Mouse (Mus musculus): Measurements from ENCODE around the gene Fam171a1. TPM values are rescaled to one million over a fixed set of nuclear protein-coding genes. Genes with fewer than 3 reads are reported as not detected.

Fam171a1 gene
- polyA plus RNA-seq, 1 experiment from 2014 or later = 27.4 TPM

DNA sequence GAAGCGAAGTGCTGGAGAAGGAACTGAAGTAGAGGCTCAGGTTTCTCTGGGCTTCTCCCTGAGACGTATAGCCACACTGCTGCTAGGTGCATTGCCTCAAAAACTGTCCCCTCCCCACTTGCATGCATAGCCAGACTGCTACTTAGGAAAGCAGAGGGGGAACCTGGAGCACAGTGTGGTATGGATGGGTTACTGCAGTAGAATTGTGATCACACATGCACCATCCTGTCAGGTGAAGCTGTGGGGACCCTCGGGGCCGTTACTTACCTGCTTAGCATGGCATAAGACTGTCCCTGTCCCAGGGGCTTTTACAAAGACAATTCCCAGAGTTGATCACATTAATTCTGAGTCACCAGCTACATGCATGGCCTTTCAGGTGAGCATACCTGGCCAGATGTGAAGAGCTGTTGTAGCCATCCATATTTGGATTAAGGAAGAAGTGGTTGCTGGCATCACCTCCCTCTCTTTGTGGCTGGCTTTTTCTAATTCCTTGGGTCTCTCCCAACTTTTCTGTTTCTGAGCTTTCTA is 14.4 kb downstream of the Fam171a1 start:
- Histone ChIP-seq H3K27me3 (ENCODE audit: control insufficient read depth, insufficient read depth, low read length) (no peaks in the 10 kb centered on the region), H3K4me2 (no peak overlapping the region), H3K4me3 (ENCODE audit: low read depth, low read length) (no peak overlapping the region), H3K27ac (ENCODE audit: low read depth, low read length) (no peak overlapping the region), H3K36me3 (ENCODE audit: control insufficient read depth, insufficient read depth, low read length) (no peaks in the 10 kb centered on the region), H3K4me1 (ENCODE audit: control insufficient read depth, insufficient read depth, low read length) (peaks cover 10% of the 10 kb centered on the region; the same call in 1 of the 2 replicates), H3K9me3 (replicated peaks; ENCODE audit: control insufficient read depth, low read length) (no peaks in the 10 kb centered on the region), H3K9ac (ENCODE audit: low read depth, low read length) (no peak overlapping the region)
- WGBS (ENCODE audit: insufficient replicate concordance) = 64% methylated on average over 4 of the region's 4 CpGs
- ATAC-seq (replicated peaks; ENCODE audit: insufficient number of reproducible peaks, low FRiP score, low TSS enrichment) = no peak

- ATAC-seq (replicated peaks; ENCODE audit: insufficient number of reproducible peaks, low FRiP score, low TSS enrichment) = peak; percentile 46; the same call in 1 of the 2 replicates
- Histone ChIP-seq H3K27ac (ENCODE audit: low read depth, low read length) (no peak overlapping the region), H3K36me3 (ENCODE audit: control insufficient read depth, insufficient read depth, low read length) (no peaks in the 10 kb centered on the region), H3K9me3 (replicated peaks; ENCODE audit: control insufficient read depth, low read length) (no peaks in the 10 kb centered on the region), H3K4me2 (no peak overlapping the region), H3K4me1 (ENCODE audit: control insufficient read depth, insufficient read depth, low read length) (peaks cover 10% of the 10 kb centered on the region), H3K27me3 (ENCODE audit: control insufficient read depth, insufficient read depth, low read length) (no peaks in the 10 kb centered on the region), H3K4me3 (ENCODE audit: low read depth, low read length) (no peak overlapping the region), H3K9ac (ENCODE audit: low read depth, low read length) (no peak overlapping the region)
- 59% methylated on average over 2 of the region's 2 CpGs for WGBS (ENCODE audit: insufficient replicate concordance)
Observed at GRCm38 (mm10) chr2:3128910-3129309, 14.9 kb downstream of the Fam171a1 start.

- Histone ChIP-seq H3K27me3 (ENCODE audit: control insufficient read depth, insufficient read depth, low read length) (no peaks in the 10 kb centered on the region), H3K4me2 (no peak overlapping the region), H3K27ac (ENCODE audit: low read depth, low read length) (no peak overlapping the region), H3K9ac (ENCODE audit: low read depth, low read length) (no peak overlapping the region), H3K9me3 (replicated peaks; ENCODE audit: control insufficient read depth, low read length) (no peaks in the 10 kb centered on the region), H3K36me3 (ENCODE audit: control insufficient read depth, insufficient read depth, low read length) (no peaks in the 10 kb centered on the region), H3K4me1 (ENCODE audit: control insufficient read depth, insufficient read depth, low read length) (peaks cover 26% of the 10 kb centered on the region), H3K4me3 (ENCODE audit: low read depth, low read length) (no peak overlapping the region)
- ATAC-seq (replicated peaks; ENCODE audit: insufficient number of reproducible peaks, low FRiP score, low TSS enrichment) = no peak
- 77% methylated on average over 9 of the region's 9 CpGs for WGBS (ENCODE audit: insufficient replicate concordance)
Observed at GRCm38 (mm10) chr2:3132473-3132872, 18.4 kb downstream of the Fam171a1 start.

DNA sequence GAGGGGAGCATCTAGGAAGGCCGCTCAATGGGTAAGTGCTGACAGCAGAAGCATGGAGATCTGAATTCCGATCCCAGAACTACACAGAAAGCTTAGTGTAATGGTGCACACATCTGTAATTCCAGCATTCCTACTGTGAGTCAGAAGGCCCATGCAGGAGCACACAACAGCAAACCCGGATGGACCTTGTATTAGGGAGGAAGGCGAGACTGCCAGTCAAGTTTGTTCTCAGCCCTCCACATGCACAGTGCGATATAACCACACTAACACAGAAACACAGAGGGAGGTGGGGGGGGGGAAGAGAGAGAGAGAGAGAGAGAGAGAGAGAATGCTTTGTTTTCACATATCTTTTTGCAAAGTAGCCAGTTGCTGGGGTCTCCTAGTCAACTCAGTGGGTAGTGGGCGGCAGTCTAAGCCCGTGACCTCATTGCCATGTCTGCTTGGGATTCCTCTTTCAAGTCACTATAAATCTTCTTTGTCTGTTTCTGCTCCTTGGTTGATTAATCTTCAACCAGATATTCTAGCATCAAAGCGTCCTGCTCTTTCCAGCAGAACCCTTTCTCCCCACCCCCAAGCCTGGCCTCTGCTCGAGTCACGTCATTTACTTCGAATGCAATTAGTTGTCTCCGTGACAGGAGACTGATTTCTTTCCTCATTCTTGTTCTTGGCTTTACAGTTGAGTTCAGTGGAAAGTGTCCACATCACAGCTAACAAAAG is 20.7 kb downstream of the Fam171a1 start:
- WGBS (ENCODE audit: insufficient replicate concordance) = 49% methylated on average over 12 of the region's 12 CpGs
- no peak for ATAC-seq (replicated peaks; ENCODE audit: insufficient number of reproducible peaks, low FRiP score, low TSS enrichment)
- H3K27me3 ChIP-seq (ENCODE audit: control insufficient read depth, insufficient read depth, low read length) = no peaks in the 10 kb centered on the region
- no peak overlapping the region for H3K4me2 ChIP-seq
- no peak overlapping the region for H3K9ac ChIP-seq (ENCODE audit: low read depth, low read length)
- no peak overlapping the region for H3K4me3 ChIP-seq (ENCODE audit: low read depth, low read length)
- H3K4me1 ChIP-seq (ENCODE audit: control insufficient read depth, insufficient read depth, low read length) = peaks cover 30% of the 10 kb centered on the region
- no peaks in the 10 kb centered on the region for H3K9me3 ChIP-seq (replicated peaks; ENCODE audit: control insufficient read depth, low read length)
- H3K36me3 ChIP-seq (ENCODE audit: control insufficient read depth, insufficient read depth, low read length) = no peaks in the 10 kb centered on the region
- no peak overlapping the region for H3K27ac ChIP-seq (ENCODE audit: low read depth, low read length)

GRCm38 (mm10) chr2:3135297-3135684 is 21.3 kb downstream of the Fam171a1 start:
- Histone ChIP-seq H3K9me3 (replicated peaks; ENCODE audit: control insufficient read depth, low read length) (no peaks in the 10 kb centered on the region), H3K4me1 (ENCODE audit: control insufficient read depth, insufficient read depth, low read length) (peaks cover 30% of the 10 kb centered on the region), H3K4me2 (no peak overlapping the region), H3K9ac (ENCODE audit: low read depth, low read length) (no peak overlapping the region), H3K27me3 (ENCODE audit: control insufficient read depth, insufficient read depth, low read length) (no peaks in the 10 kb centered on the region), H3K27ac (ENCODE audit: low read depth, low read length) (no peak overlapping the region), H3K36me3 (ENCODE audit: control insufficient read depth, insufficient read depth, low read length) (no peaks in the 10 kb centered on the region), H3K4me3 (ENCODE audit: low read depth, low read length) (no peak overlapping the region)
- 69% methylated on average over 2 of the region's 2 CpGs for WGBS (ENCODE audit: insufficient replicate concordance)
- ATAC-seq (replicated peaks; ENCODE audit: insufficient number of reproducible peaks, low FRiP score, low TSS enrichment) = no peak

GRCm38 (mm10) chr2:3138308-3138707 is 24.3 kb downstream of the Fam171a1 start:
- no peak overlapping the region for H3K9ac ChIP-seq (ENCODE audit: low read depth, low read length)
- H3K4me1 ChIP-seq (ENCODE audit: control insufficient read depth, insufficient read depth, low read length) = peaks cover 38% of the 10 kb centered on the region
- 72% methylated on average over 2 of the region's 2 CpGs for WGBS (ENCODE audit: insufficient replicate concordance)
- no peaks in the 10 kb centered on the region for H3K27me3 ChIP-seq (ENCODE audit: control insufficient read depth, insufficient read depth, low read length)
- H3K4me2 ChIP-seq = no peak overlapping the region
- ATAC-seq (replicated peaks; ENCODE audit: insufficient number of reproducible peaks, low FRiP score, low TSS enrichment) = no peak
- peak overlapping the region; percentile 54; the same call in 1 of the 2 replicates for H3K27ac ChIP-seq (ENCODE audit: low read depth, low read length)
- no peak overlapping the region for H3K4me3 ChIP-seq (ENCODE audit: low read depth, low read length)
- no peaks in the 10 kb centered on the region for H3K36me3 ChIP-seq (ENCODE audit: control insufficient read depth, insufficient read depth, low read length)
- H3K9me3 ChIP-seq (replicated peaks; ENCODE audit: control insufficient read depth, low read length) = no peaks in the 10 kb centered on the region

GRCm38 (mm10) chr2:3139065-3139464 is 25.0 kb downstream of the Fam171a1 start:
- peaks cover 39% of the 10 kb centered on the region for H3K4me1 ChIP-seq (ENCODE audit: control insufficient read depth, insufficient read depth, low read length)
- no peaks in the 10 kb centered on the region for H3K36me3 ChIP-seq (ENCODE audit: control insufficient read depth, insufficient read depth, low read length)
- H3K9me3 ChIP-seq (replicated peaks; ENCODE audit: control insufficient read depth, low read length) = no peaks in the 10 kb centered on the region
- no peak overlapping the region for H3K4me3 ChIP-seq (ENCODE audit: low read depth, low read length)
- no peak overlapping the region for H3K27ac ChIP-seq (ENCODE audit: low read depth, low read length)
- no peaks in the 10 kb centered on the region for H3K27me3 ChIP-seq (ENCODE audit: control insufficient read depth, insufficient read depth, low read length)
- no peak overlapping the region for H3K4me2 ChIP-seq
- H3K9ac ChIP-seq (ENCODE audit: low read depth, low read length) = no peak overlapping the region
- ATAC-seq (replicated peaks; ENCODE audit: insufficient number of reproducible peaks, low FRiP score, low TSS enrichment) = no peak
- WGBS (ENCODE audit: insufficient replicate concordance) = 65% methylated on average over 2 of the region's 2 CpGs

GRCm38 (mm10) chr2:3139578-3139977 is 25.6 kb downstream of the Fam171a1 start:
- Histone ChIP-seq H3K9ac (ENCODE audit: low read depth, low read length) (no peak overlapping the region), H3K27ac (ENCODE audit: low read depth, low read length) (no peak overlapping the region), H3K4me3 (ENCODE audit: low read depth, low read length) (no peak overlapping the region), H3K9me3 (replicated peaks; ENCODE audit: control insufficient read depth, low read length) (no peaks in the 10 kb centered on the region), H3K4me1 (ENCODE audit: control insufficient read depth, insufficient read depth, low read length) (peaks cover 39% of the 10 kb centered on the region), H3K36me3 (ENCODE audit: control insufficient read depth, insufficient read depth, low read length) (no peaks in the 10 kb centered on the region), H3K27me3 (ENCODE audit: control insufficient read depth, insufficient read depth, low read length) (no peaks in the 10 kb centered on the region), H3K4me2 (no peak overlapping the region)
- 58% methylated on average over 3 of the region's 3 CpGs for WGBS (ENCODE audit: insufficient replicate concordance)
- ATAC-seq (replicated peaks; ENCODE audit: insufficient number of reproducible peaks, low FRiP score, low TSS enrichment) = no peak

GRCm38 (mm10) chr2:3140585-3140984 is 26.6 kb downstream of the Fam171a1 start:
- no peak overlapping the region for H3K4me3 ChIP-seq (ENCODE audit: low read depth, low read length)
- peaks cover 36% of the 10 kb centered on the region for H3K4me1 ChIP-seq (ENCODE audit: control insufficient read depth, insufficient read depth, low read length)
- WGBS (ENCODE audit: insufficient replicate concordance) = 74% methylated on average over 5 of the region's 5 CpGs
- no peak overlapping the region for H3K27ac ChIP-seq (ENCODE audit: low read depth, low read length)
- H3K27me3 ChIP-seq (ENCODE audit: control insufficient read depth, insufficient read depth, low read length) = no peaks in the 10 kb centered on the region
- no peak overlapping the region for H3K9ac ChIP-seq (ENCODE audit: low read depth, low read length)
- H3K36me3 ChIP-seq (ENCODE audit: control insufficient read depth, insufficient read depth, low read length) = no peaks in the 10 kb centered on the region
- no peak overlapping the region for H3K4me2 ChIP-seq
- H3K9me3 ChIP-seq (replicated peaks; ENCODE audit: control insufficient read depth, low read length) = no peaks in the 10 kb centered on the region
- no peak for ATAC-seq (replicated peaks; ENCODE audit: insufficient number of reproducible peaks, low FRiP score, low TSS enrichment)

Measured in heart, embryonic 11.5 days (tissue).